ENCODE assay signal across 8 mouse cellular contexts in genomic region chr11:102579165-102580033, GRCm38 (mm10). TPM values are rescaled to one million over a fixed set of nuclear protein-coding genes. Genes with fewer than 3 reads are reported as not detected.
DNase-seq lines count a peak whose midpoint lies in the region; ATAC-seq and TF ChIP-seq lines count a peak whose summit lies in the region.

TSS of gene Gm11627 (minus strand) at chr11:102579461.

- H3K27ac ChIP-seq in ES-E14 (ENCODE audit: insufficient read depth, low read depth, low read length, poor library complexity, severe bottlenecking), result peak within 1 kb of the TSS; percentile 89
- peak within 1 kb of the TSS; percentile 93 for H3K27ac ChIP-seq in forebrain, embryonic 12.5 days
- peak within 1 kb of the TSS; percentile 94 for H3K27ac ChIP-seq in intestine, embryonic 15.5 days
- H3K27ac ChIP-seq in midbrain, embryonic 13.5 days, result peak within 1 kb of the TSS; percentile 79

- H3K36me3 ChIP-seq in ES-E14 (ENCODE audit: control insufficient read depth, insufficient read depth, low read length, poor library complexity, severe bottlenecking), result no peaks in the 10 kb centered on the region
- H3K36me3 ChIP-seq in forebrain, embryonic 12.5 days (replicated peaks), result no peaks in the 10 kb centered on the region
- no peaks in the 10 kb centered on the region for H3K36me3 ChIP-seq in intestine, embryonic 15.5 days
- H3K36me3 ChIP-seq in midbrain, embryonic 13.5 days, result no peaks in the 10 kb centered on the region

- H3K4me1 ChIP-seq in ES-E14 (ENCODE audit: control insufficient read depth in 2 of 2, insufficient read depth in 2 of 2, low read length in 2 of 2, poor library complexity in 1 of 2), result peaks cover 13 to 35% of the 10 kb centered on the region in 2 experiments
- H3K4me1 ChIP-seq in forebrain, embryonic 12.5 days, result peaks cover 56% of the 10 kb centered on the region
- H3K4me1 ChIP-seq in intestine, embryonic 15.5 days (replicated peaks), result peaks cover 24% of the 10 kb centered on the region
- peaks cover 43% of the 10 kb centered on the region for H3K4me1 ChIP-seq in midbrain, embryonic 13.5 days (replicated peaks)

- H3K27me3 ChIP-seq in forebrain, embryonic 12.5 days, result peaks cover 5% of the 10 kb centered on the region; the same call in 1 of the 2 replicates
- H3K27me3 ChIP-seq in intestine, embryonic 15.5 days (replicated peaks), result no peaks in the 10 kb centered on the region
- peaks cover 25% of the 10 kb centered on the region for H3K27me3 ChIP-seq in midbrain, embryonic 13.5 days

- DNase-seq in heart, adult 11 months, result peak; percentile 93
- DNase-seq in heart, adult 9 months (ENCODE audit: low spot score in 2 of 2), result no peak
- no peak for DNase-seq in ES-E14 (ENCODE audit: low read depth, low spot score)
- no peak for DNase-seq in adrenal gland, postnatal 14 days

- H3K9ac ChIP-seq in ES-E14 (ENCODE audit: insufficient read depth, low read depth, low read length, poor library complexity, severe bottlenecking), result peak within 1 kb of the TSS; percentile 66
- peak within 1 kb of the TSS; percentile 27; the same call in 1 of the 2 replicates for H3K9ac ChIP-seq in forebrain, embryonic 12.5 days
- H3K9ac ChIP-seq in intestine, embryonic 15.5 days, result peak within 1 kb of the TSS; percentile 43
- peak within 1 kb of the TSS; percentile 46; the same call in 1 of the 2 replicates for H3K9ac ChIP-seq in midbrain, embryonic 13.5 days (replicated peaks)

- peak; percentile 84 for ATAC-seq in forebrain, embryonic 12.5 days (ENCODE audit: low FRiP score)
- ATAC-seq in intestine, embryonic 15.5 days, result peak; percentile 74
- ATAC-seq in midbrain, embryonic 13.5 days, result peak; percentile 89
- no peak for ATAC-seq in activated CD4-positive, CD25-positive, alpha-beta regulatory T cell, adult 4 months

- peak within 1 kb of the TSS; percentile 55 to 64 for H3K4me3 ChIP-seq in ES-E14 (ENCODE audit: insufficient read depth in 1 of 2, low read depth in 1 of 2, low read length in 2 of 2, poor library complexity in 1 of 2, severe bottlenecking in 1 of 2)
- peak within 1 kb of the TSS; percentile 25 for H3K4me3 ChIP-seq in forebrain, embryonic 12.5 days (replicated peaks)
- peak within 1 kb of the TSS; percentile 32 for H3K4me3 ChIP-seq in intestine, embryonic 15.5 days (replicated peaks)
- H3K4me3 ChIP-seq in midbrain, embryonic 13.5 days (replicated peaks), result peak within 1 kb of the TSS; percentile 19

- 2% methylated on average over 22 of the region's 23 CpGs for WGBS in forebrain, embryonic 12.5 days
- 11% methylated on average over 23 of the region's 23 CpGs for WGBS in intestine, embryonic 15.5 days
- 5% methylated on average over 23 of the region's 23 CpGs for WGBS in midbrain, embryonic 13.5 days

- in situ Hi-C loops in ES-E14 (cut with MboI; ENCODE audit: low sequenced_read_pairs in 2 of 2, unreplicated experiment in 2 of 2), result no loop called here

- H3K4me2 ChIP-seq in forebrain, embryonic 12.5 days, result peak within 1 kb of the TSS; percentile 49
- H3K4me2 ChIP-seq in intestine, embryonic 15.5 days (replicated peaks), result peak within 1 kb of the TSS; percentile 59
- peak within 1 kb of the TSS; percentile 43 for H3K4me2 ChIP-seq in midbrain, embryonic 13.5 days (replicated peaks)

- no peaks in the 10 kb centered on the region for H3K9me3 ChIP-seq in ES-E14 (ENCODE audit: control insufficient read depth, insufficient read depth, low read depth, low read length)
- no peaks in the 10 kb centered on the region for H3K9me3 ChIP-seq in forebrain, embryonic 12.5 days
- H3K9me3 ChIP-seq in intestine, embryonic 15.5 days, result no peaks in the 10 kb centered on the region
- no peaks in the 10 kb centered on the region for H3K9me3 ChIP-seq in midbrain, embryonic 13.5 days

TF ChIP-seq in ES-E14, 5 proteins besides CTCF, POLR2A, EP300 and RAD21:
- TF ChIP-seq MAFK (IDR thresholded peaks at IDR 0.05; ENCODE audit: insufficient read depth, low read depth, low read length) (no peak), CHD2 (IDR thresholded peaks at IDR 0.05; ENCODE audit: low read depth, low read length) (no peak), HCFC1 (IDR thresholded peaks at IDR 0.05; ENCODE audit: borderline replicate concordance, insufficient read depth, low read length) (no peak), ZC3H11A (IDR thresholded peaks at IDR 0.05; ENCODE audit: borderline replicate concordance, low read depth, low read length) (no peak), ZNF384 (IDR thresholded peaks at IDR 0.05; ENCODE audit: low read depth, low read length) (no peak)

RNA-seq across cellular contexts. Expression of gene Gm11627, which starts in this region (rescaled TPM):
- 5.2 and 7.5 TPM in 2 replicates for total RNA-seq in ES-E14 (2012; rRNA removed)
- polyA plus RNA-seq in forebrain, embryonic 12.5 days (2016; fragmentation: Nextera tagmentation; extraction: Ambion mirVana), result 11.7 and 12.5 TPM in 2 replicates
- 12.0 and 14.5 TPM in 2 replicates for polyA plus RNA-seq in intestine, embryonic 15.5 days (2015; fragmentation: Nextera tagmentation; extraction: Ambion mirVana)
- 4.2 and 5.3 TPM in 2 replicates for polyA plus RNA-seq in midbrain, embryonic 13.5 days (2015; fragmentation: Nextera tagmentation; extraction: Ambion mirVana)
- polyA plus RNA-seq in activated CD4-positive, CD25-positive, alpha-beta regulatory T cell, adult 4 months (2017; shearing (Covaris generic)), result not detected
- total RNA-seq in adrenal gland, postnatal 14 days (2021), result 0.44 and 0.60 TPM in 2 replicates
